Mouse (Mus musculus) kidney, embryonic 16.5 days (tissue): ENCODE results near the gene Gm38392. TPM values are rescaled to one million over a fixed set of nuclear protein-coding genes. Genes with fewer than 3 reads are reported as not detected.

Experiments
- ATAC-seq: fragments of 200-750 bp; cut with Nextera tagmentation; 2 replicates; pipeline ENCODE4 v1.8.0; 2017; ENCODE audit warnings: moderate TSS enrichment; ENCODE audit not compliant: low FRiP score, low TSS enrichment
- H3K27ac ChIP-seq: fragments of 300-500 bp; sonication (generic); 2 replicates; pipeline ENCODE4 v1.5.1; 2014; ENCODE audit warnings: low read length
- H3K27me3 ChIP-seq: fragments of 300-500 bp; sonication (generic); 2 replicates; pipeline ENCODE4 v1.6.1; 2014; ENCODE audit warnings: low read length, control low read depth, mixed read lengths; ENCODE audit not compliant: insufficient read depth
- H3K36me3 ChIP-seq: fragments of 300-500 bp; sonication (generic); 2 replicates; pipeline ENCODE4 v1.6.1; 2014; ENCODE audit warnings: low read length, control low read depth, mixed read lengths; ENCODE audit not compliant: insufficient read depth
- H3K4me1 ChIP-seq: fragments of 300-500 bp; sonication (generic); 2 replicates; pipeline ENCODE4 v1.6.1; 2014; ENCODE audit warnings: low read length, control low read depth, mixed read lengths; ENCODE audit not compliant: insufficient read depth
- H3K4me2 ChIP-seq: fragments of 300-500 bp; sonication (generic); replicated peaks from 2 replicates; pipeline ENCODE4 v1.6.1; 2014; ENCODE audit warnings: low read depth, low read length
- H3K4me3 ChIP-seq: fragments of 300-500 bp; sonication (generic); 2 replicates; pipeline ENCODE4 v1.5.1; 2014; ENCODE audit warnings: mild to moderate bottlenecking, low read length
- H3K9ac ChIP-seq: fragments of 300-500 bp; sonication (generic); replicated peaks from 2 replicates; pipeline ENCODE4 v1.6.1; 2014; ENCODE audit warnings: low read length
- H3K9me3 ChIP-seq: fragments of 300-500 bp; sonication (generic); 2 replicates; pipeline ENCODE4 v1.6.1; 2016; ENCODE audit warnings: low read length, control low read depth
- WGBS: fragments of 180-500 bp; shearing (Covaris S2); extraction: QIAGEN DNeasy Blood & Tissue Kit; methylation state at CpG from one replicate; pipeline ENCODE4 v1.1.7; 2014; 5-methylcytosine and 5-hydroxymethylcytosine counted together
- polyA plus RNA-seq: library from polyadenylated mRNA; unstranded; fragments of >200 nt; fragmentation: Nextera tagmentation; extraction: Ambion mirVana; gene quantifications from 2 replicates; pipeline ENCODE4 v1.2.1, GENCODE M21; 2015

Gm38392 gene
- polyA plus RNA-seq, 1 experiment from 2014 or later = 2.2 TPM

DNA sequence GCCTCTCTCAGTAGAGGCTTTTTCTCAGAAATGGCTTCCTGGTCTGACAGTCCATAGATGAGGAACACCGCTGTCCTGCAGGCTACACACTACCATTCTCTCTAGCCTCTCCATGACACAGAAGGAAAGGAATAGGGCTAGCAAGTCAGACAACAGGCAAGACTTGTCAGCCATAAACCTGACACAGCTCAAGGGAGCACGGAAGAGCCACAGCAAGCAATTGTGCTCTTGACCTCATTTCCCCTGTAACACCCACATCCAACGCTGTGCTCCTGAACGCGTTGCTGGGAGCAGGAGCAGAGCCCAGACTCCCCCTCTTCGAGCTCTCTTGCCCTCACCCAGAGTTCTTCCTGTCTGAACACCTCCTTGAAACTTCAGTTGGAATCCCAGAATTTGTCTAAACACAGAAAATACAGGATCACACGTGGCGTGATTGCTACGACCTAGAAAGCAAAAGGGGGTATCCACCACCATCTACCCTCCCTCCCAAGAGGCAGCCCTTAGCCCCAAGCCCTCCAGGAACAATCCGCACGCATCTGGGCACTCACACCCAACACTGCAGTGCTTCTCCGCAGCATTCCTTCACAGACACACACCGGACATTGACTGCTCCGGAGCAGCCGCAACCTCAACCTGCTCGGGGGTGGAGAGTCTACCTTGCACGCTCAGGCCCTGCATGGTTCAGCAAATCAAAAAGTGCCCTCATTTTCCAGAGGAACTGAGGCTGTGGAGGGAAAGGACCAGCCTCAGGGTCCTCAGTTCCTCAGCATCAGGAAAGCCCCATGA is 56.6 kb downstream of the Gm38392 start:
- ATAC-seq = peak; percentile 72
- WGBS = 13% methylated on average over 17 of the region's 17 CpGs
- no peak overlapping the region for H3K9ac ChIP-seq
- peaks cover 29% of the 10 kb centered on the region for H3K4me1 ChIP-seq
- H3K4me2 ChIP-seq = 0 out of 2 replicates have a peak overlapping the region, but pooled peaks have one; percentile 7
- H3K36me3 ChIP-seq = no peaks in the 10 kb centered on the region
- no peak overlapping the region for H3K4me3 ChIP-seq
- H3K27me3 ChIP-seq = peaks cover 18% of the 10 kb centered on the region
- no peaks in the 10 kb centered on the region for H3K9me3 ChIP-seq
- H3K27ac ChIP-seq = no peak overlapping the region

GRCm38 (mm10) chr3:88229526-88229925 is 57.5 kb downstream of the Gm38392 start:
- WGBS = 66% methylated on average over 6 of the region's 6 CpGs
- no peak overlapping the region for H3K27ac ChIP-seq
- H3K27me3 ChIP-seq = peaks cover 17% of the 10 kb centered on the region
- ATAC-seq = no peak
- H3K9ac ChIP-seq = no peak overlapping the region
- H3K36me3 ChIP-seq = no peaks in the 10 kb centered on the region
- H3K4me1 ChIP-seq = peaks cover 29% of the 10 kb centered on the region
- no peak overlapping the region for H3K4me3 ChIP-seq
- H3K4me2 ChIP-seq = no peak overlapping the region
- no peaks in the 10 kb centered on the region for H3K9me3 ChIP-seq

DNA sequence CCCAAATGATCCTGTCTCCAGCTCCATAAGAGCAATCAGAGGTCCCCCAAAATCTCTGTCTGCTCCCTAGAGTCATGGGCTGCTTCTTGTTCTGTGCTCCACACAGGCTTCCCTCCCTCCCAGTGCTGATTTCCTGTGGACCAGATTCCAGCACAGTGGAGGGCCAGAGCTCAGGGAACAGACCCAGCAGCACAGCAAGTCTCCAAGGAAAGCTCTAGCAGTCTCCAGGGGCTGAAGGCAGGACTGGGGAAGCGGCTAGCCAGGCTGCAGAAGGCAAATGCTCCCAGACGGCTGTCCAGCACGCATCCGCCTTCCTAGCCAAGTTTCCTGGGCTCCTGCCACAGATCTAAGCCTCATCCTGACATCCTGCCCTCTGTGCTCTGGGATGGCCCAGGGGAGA is 58.1 kb downstream of the Gm38392 start:
- 48% methylated on average over 4 of the region's 4 CpGs for WGBS
- Histone ChIP-seq H3K9ac (no peak overlapping the region), H3K4me3 (no peak overlapping the region), H3K27ac (no peak overlapping the region), H3K4me2 (no peak overlapping the region), H3K36me3 (no peaks in the 10 kb centered on the region), H3K4me1 (peaks cover 25% of the 10 kb centered on the region), H3K27me3 (peaks cover 11% of the 10 kb centered on the region), H3K9me3 (no peaks in the 10 kb centered on the region)
- ATAC-seq = no peak

DNA sequence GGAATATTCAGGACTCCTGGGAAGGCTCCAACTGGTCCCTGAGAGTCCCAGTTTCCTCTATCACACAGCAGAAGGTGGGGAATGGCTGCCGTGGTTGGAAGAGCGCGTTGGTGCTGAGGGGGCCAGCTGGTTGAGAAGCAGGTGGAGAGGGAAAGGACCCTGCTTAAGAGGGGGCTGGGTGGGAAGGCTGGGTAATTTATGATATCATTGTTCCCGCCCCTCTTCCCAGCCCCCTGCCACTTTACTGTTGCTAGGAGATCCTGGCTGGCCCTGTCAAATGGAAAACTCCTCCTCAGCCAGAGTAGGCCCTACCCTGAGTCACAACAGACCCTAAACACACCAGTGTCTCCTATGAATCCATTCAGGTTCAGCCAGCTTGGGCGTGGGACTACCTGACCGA is 59.0 kb downstream of the Gm38392 start:
- peaks cover 24% of the 10 kb centered on the region for H3K4me1 ChIP-seq
- H3K9ac ChIP-seq = no peak overlapping the region
- no peak for ATAC-seq
- 36% methylated on average over 6 of the region's 6 CpGs for WGBS
- no peaks in the 10 kb centered on the region for H3K9me3 ChIP-seq
- H3K4me2 ChIP-seq = no peak overlapping the region
- H3K36me3 ChIP-seq = no peaks in the 10 kb centered on the region
- H3K4me3 ChIP-seq = no peak overlapping the region
- peaks cover 6% of the 10 kb centered on the region; the same call in 1 of the 2 replicates for H3K27me3 ChIP-seq
- H3K27ac ChIP-seq = no peak overlapping the region

GRCm38 (mm10) chr3:88227260-88227659 is 59.8 kb downstream of the Gm38392 start:
- H3K4me1 ChIP-seq = peaks cover 24% of the 10 kb centered on the region
- WGBS = 45% methylated on average over 4 of the region's 4 CpGs
- H3K9me3 ChIP-seq = no peaks in the 10 kb centered on the region
- no peak overlapping the region for H3K4me2 ChIP-seq
- no peak for ATAC-seq
- H3K36me3 ChIP-seq = no peaks in the 10 kb centered on the region
- no peak overlapping the region for H3K27ac ChIP-seq
- peaks cover 10% of the 10 kb centered on the region; the same call in 1 of the 2 replicates for H3K27me3 ChIP-seq
- H3K9ac ChIP-seq = no peak overlapping the region
- no peak overlapping the region for H3K4me3 ChIP-seq

DNA sequence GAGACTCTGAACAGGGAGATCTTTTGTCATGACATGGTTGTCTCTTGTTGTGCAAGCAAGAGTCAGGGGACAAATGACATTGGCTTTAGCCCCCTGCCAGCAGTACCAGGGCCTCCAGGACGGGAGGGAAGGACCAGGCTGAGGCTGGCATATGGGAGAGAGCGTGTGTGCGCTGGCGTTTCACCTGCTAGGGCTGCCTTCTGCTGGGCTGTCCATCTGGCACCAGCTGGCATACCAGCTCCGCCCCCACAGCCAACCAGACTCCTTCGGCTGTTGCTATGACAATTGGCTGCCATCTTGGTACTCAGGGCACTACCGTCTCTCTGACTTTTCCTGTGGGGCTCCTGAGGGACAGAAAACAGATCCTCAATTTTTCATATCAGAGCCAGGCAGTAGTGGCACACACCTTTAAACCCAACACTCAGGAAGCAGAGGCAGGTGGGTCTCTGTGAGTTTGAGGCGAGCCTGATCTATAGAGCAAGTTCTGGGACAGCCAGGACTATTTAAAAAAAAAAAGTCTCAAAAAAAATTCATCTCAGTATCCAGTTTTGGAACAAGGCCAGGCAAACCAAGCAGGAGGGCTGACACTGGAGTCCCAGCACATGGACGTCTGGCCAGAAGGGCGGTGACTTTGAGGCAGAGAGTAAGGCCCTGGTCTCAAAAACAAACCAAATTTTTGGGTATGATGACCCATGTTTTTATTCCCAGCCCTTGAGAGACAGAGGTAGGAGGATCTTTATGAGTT is 60.7 kb downstream of the Gm38392 start:
- H3K4me1 ChIP-seq = peaks cover 14% of the 10 kb centered on the region
- ATAC-seq = no peak
- H3K27me3 ChIP-seq = peaks cover 13% of the 10 kb centered on the region; the same call in 1 of the 2 replicates
- no peak overlapping the region for H3K4me2 ChIP-seq
- no peak overlapping the region for H3K9ac ChIP-seq
- 87% methylated on average over 10 of the region's 10 CpGs for WGBS
- no peak overlapping the region for H3K27ac ChIP-seq
- no peaks in the 10 kb centered on the region for H3K36me3 ChIP-seq
- H3K9me3 ChIP-seq = no peaks in the 10 kb centered on the region
- H3K4me3 ChIP-seq = no peak overlapping the region

- ATAC-seq = no peak
- H3K4me3 ChIP-seq = no peak overlapping the region
- peaks cover 1% of the 10 kb centered on the region for H3K4me1 ChIP-seq
- 59% methylated on average over 2 of the region's 2 CpGs for WGBS
- H3K9ac ChIP-seq = no peak overlapping the region
- H3K27me3 ChIP-seq = peaks cover 23% of the 10 kb centered on the region
- H3K27ac ChIP-seq = no peak overlapping the region
- no peaks in the 10 kb centered on the region for H3K36me3 ChIP-seq
- H3K4me2 ChIP-seq = no peak overlapping the region
- H3K9me3 ChIP-seq = no peaks in the 10 kb centered on the region
Observed at GRCm38 (mm10) chr3:88224929-88225328, 62.1 kb downstream of the Gm38392 start.

GRCm38 (mm10) chr3:88222446-88222845 is 64.6 kb downstream of the Gm38392 start:
- no peak overlapping the region for H3K4me2 ChIP-seq
- H3K9me3 ChIP-seq = no peaks in the 10 kb centered on the region
- H3K36me3 ChIP-seq = no peaks in the 10 kb centered on the region
- H3K27me3 ChIP-seq = peaks cover 46% of the 10 kb centered on the region
- H3K27ac ChIP-seq = no peak overlapping the region
- H3K4me1 ChIP-seq = no peaks in the 10 kb centered on the region
- H3K4me3 ChIP-seq = no peak overlapping the region
- 79% methylated on average over 6 of the region's 6 CpGs for WGBS
- ATAC-seq = no peak
- H3K9ac ChIP-seq = no peak overlapping the region

- WGBS = 52% methylated on average over 12 of the region's 12 CpGs
- peaks cover 53% of the 10 kb centered on the region for H3K27me3 ChIP-seq
- no peak overlapping the region for H3K4me3 ChIP-seq
- no peak for ATAC-seq
- no peaks in the 10 kb centered on the region for H3K9me3 ChIP-seq
- H3K36me3 ChIP-seq = no peaks in the 10 kb centered on the region
- no peaks in the 10 kb centered on the region for H3K4me1 ChIP-seq
- no peak overlapping the region for H3K9ac ChIP-seq
- H3K4me2 ChIP-seq = no peak overlapping the region
- no peak overlapping the region for H3K27ac ChIP-seq
Observed at GRCm38 (mm10) chr3:88221519-88222390, 65.3 kb downstream of the Gm38392 start.
